Mouse (Mus musculus): ENCODE data around the gene Olfr486.
"Not testable (repeated sequence)": the region's sequence is repeated elsewhere in the genome, so short reads cannot be mapped to it uniquely, and the experiment has no call there.

The Olfr486 gene

DNA sequence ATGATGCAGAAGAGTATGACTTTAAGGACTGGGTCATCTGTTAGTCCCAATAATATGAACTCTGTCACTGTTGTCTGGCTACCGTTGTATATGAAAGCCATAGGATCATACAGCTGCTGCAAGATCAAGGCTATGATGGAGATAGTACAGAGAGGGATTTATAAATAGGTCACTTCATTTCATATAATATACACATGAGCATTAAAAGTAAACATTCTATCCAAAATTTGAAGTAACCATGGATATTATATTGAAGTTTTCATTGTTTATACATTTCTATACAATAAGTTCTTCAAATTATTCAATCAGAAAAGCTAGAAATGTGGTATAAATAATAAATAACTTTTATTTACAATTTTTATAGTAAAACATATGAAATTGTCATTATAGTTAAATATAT lies at the start of gene Olfr486:
Gene Olfr486 (minus strand): TSS at position 101 of the 400 bp plus-strand sequence.
- DNase-seq (ENCODE audit: low spot score) = not testable (repeated sequence)

DNA sequence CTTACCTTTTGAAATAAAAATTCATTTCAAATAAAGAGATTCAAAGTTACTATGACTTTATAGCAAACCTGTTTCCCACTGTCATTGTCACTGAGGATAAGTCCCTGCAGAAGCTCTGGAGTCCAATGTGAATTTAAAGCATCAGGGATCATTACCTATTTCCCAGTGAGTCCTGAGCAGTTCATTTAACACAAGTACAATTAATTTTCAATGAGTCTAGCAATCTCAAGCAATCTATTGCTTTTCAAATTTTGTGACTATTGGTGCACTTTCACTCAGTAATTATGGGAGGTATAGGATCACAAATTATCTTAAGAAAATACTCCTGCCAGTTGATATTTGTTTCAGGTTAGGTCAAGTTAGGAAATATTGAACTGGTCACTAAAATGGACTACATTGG lies 42.0 kb upstream of the Olfr486 start, which contains the start of gene Olfr487:
Gene Olfr487 (minus strand): TSS at position 101 of the 400 bp plus-strand sequence.
- DNase-seq (ENCODE audit: low spot score) = not testable (repeated sequence)

DNA sequence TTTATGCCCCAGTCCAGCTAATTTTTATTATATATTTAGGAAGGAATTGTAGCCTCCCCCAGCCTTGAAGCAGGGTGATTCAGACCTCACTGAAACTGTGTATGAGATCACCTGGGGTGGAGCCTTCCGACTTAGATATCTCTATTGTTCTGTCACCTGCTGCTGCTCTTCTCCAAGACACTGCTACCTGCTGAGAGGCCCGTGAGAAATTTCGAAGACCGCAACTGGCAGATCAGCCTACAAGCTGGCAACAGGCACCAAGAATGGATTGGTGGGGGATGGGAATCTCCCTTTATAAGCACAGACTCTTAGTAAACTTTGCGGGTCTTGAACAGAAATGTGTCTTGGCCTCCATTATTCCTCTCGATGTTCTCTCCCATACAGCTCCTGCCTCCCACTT lies 24.4 kb upstream of the Olfr486 start:
- DNase-seq (ENCODE audit: low spot score) = no peak

DNA sequence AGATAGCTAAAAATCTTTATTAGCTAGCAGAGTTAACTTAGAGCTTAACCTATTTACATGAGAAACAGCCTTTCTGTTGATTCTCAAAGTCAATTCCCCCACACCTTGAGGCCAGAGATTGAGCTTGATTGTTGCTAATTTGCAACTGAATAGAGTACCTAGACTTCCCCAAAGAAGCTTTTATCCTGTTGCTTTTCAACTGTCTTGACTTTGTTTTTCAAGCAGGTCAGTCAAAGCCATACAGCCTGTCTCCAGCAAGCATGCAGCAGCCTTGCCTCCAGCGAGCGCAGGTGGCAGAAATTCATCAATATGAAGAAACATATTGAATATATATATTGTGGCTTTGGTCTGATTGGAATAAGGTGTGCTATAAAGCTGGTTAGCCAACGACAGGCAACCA lies 23.8 kb upstream of the Olfr486 start:
- not testable (repeated sequence) for DNase-seq (ENCODE audit: low spot score)

DNA sequence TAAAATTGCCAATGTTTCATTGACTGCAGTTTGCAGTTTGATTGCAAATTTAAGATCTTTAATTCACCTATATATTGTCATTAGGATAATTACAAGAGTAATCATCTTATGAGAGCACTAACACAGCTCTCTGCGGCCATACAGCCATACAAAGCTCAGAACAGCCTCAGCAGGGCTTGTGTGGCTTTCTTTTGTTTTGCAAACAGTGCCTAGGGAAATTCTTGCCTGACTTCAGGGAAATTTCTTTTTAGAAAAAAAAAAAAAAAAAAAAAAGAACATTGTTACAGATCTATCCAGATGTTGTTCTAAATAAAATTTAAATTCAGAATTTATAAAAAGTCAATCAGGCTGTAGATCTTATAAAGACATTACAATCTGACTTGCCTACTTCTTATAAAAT lies 20.2 kb upstream of the Olfr486 start:
- not testable (repeated sequence) for DNase-seq (ENCODE audit: low spot score)

DNA sequence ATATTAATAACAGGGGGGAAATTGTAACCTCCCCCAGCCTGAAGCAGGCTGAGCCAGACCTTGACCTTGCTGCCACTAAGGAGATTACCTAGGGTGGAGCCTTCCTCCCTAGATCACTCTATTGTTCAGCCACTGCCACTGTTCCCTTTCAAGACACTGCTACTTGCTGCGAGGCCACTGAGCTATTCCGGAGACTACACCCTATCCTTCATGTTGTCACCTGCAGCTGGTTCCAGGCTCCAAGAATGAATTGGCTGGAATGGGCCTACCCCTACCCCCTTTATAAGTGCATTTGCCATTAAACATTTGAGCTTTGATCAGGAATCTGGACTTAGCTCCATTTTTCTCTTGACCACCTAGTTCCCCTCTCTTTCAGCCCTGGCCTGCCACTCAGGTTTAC lies 18.7 kb upstream of the Olfr486 start:
- not testable (repeated sequence) for DNase-seq (ENCODE audit: low spot score)

DNA sequence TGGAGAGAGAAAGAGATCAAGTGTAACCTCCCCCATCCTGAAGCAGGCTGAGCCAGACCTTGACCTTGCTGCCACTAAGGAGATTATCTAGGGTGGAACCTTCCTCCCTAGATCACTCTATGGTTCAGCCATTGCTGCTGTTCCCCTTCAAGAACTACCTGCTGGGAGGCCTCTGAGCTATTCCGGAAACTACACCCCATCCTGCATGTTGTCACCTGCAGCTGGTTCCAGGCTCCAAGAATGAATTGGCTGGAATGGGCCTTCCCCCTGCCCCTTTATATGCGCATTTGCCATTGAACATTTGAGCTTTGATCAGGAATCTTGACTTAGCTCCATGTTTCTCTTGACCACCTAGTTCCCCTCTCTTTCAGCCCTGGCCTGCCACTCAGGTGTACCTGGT lies 12.7 kb upstream of the Olfr486 start:
- DNase-seq (ENCODE audit: low spot score) = not testable (repeated sequence)

DNA sequence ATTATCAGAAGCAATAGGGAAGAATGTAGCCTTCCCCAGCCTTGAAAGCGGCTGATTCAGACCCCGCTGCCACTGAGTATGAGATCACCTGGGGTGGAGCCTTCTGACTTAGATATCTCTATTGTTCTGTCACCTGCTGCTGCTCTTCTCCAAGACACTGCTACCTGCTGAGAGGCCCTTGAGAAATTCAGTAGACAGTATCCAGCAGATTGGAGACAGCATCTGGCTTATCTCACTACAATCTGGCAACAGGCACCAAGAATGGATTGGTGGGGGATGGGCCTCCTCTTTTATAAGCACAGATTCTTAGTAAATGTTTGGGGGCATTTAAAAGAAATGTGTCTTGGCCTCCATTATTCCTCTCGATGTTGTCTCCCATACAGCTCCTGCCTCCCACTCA lies 11.9 kb upstream of the Olfr486 start:
- DNase-seq (ENCODE audit: low spot score) = not testable (repeated sequence)

DNA sequence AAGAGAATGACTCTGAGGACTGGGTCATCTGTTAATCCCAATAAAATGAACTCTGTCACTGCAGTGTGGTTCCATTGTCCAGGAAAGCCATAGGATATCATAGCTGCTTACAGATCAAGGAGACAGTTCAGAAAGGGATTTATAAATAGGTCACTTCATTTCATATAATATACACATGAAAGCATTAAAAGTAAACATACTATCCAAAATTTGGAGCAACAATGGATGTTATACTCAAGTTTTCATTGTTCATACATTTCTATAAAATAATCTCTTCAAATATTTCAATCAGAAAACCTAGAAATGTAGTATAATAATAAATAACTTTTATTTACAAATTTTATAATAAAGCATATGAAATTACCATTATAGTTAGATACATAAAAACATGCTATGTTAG lies 12.8 kb downstream of the Olfr486 start, which contains the start of gene Olfr485:
Gene Olfr485 (minus strand): TSS at position 101 of the 400 bp plus-strand sequence.
- DNase-seq (ENCODE audit: low spot score) = no peak

DNA sequence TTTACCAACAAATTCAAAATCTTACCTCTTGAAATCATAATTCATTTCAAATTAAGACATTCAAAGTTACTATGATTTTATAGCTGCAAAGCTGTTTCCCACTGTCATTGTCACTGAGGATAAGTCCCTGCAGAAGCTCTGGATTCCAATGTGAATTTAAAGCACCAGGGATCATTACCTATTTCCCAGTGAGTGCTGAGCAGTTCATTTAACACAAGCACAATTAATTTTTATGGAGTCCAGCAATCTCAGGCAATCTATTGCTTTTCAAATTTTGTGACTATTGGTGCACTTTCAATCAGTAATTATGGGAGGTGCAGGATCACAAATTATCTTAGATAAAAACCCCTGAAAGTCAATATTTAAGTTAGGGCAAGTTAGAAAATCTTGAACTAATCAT lies 45.2 kb downstream of the Olfr486 start, which contains the start of gene Olfr484:
Gene Olfr484 (minus strand): TSS at position 101 of the 400 bp plus-strand sequence.
- no peak for DNase-seq (ENCODE audit: low spot score)

Data from ovary, postnatal 10 days (tissue).